Mouse (Mus musculus): ENCODE measurements at regions not wholly inside any gene's neighbourhood (a gene's known extent, or its start where the extent isn't known, plus 50 kb on each side); places are given as distances from the start of the nearest gene placed in this dataset.

- H3K27me3 ChIP-seq (ENCODE audit: insufficient read depth, poor library complexity, severe bottlenecking): no peaks in the 10 kb centered on the region
- H3K9me3 ChIP-seq: no peaks in the 10 kb centered on the region
- no peak for DNase-seq (ENCODE audit: low spot score)
- H3K36me3 ChIP-seq: no peaks in the 10 kb centered on the region
- WGBS: 92% methylated on average over 2 of the region's 2 CpGs
- H3K4me3 ChIP-seq: no peak overlapping the region
- no peak overlapping the region for H3K27ac ChIP-seq
- H3K4me1 ChIP-seq (replicated peaks): no peaks in the 10 kb centered on the region
Observed at GRCm38 (mm10) chr2:12614345-12614744, 195.1 kb upstream of the Mindy3 start.

DNA sequence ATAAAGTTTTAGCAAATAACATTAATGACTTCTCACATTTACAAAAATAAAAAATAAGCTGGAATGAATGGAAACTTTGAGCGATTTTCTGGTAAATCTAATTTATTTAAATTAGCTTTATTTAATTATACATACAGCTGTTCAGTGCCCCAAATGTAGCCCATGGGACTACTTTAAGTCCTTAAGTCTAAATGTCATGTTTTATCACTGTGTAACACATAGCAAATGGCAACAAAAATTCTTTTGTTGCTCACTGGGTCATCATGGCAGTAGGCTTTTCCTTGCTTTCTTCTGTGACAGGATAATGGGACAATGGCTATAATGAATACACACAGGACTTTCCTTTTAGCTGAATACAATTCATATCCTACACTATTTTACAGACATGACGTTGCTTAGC is 194.6 kb upstream of the Mindy3 start:
- Histone ChIP-seq H3K27me3 (ENCODE audit: insufficient read depth, poor library complexity, severe bottlenecking) (no peaks in the 10 kb centered on the region), H3K9me3 (no peaks in the 10 kb centered on the region), H3K4me1 (replicated peaks) (no peaks in the 10 kb centered on the region), H3K36me3 (no peaks in the 10 kb centered on the region), H3K4me3 (no peak overlapping the region), H3K27ac (no peak overlapping the region)
- DNase-seq (ENCODE audit: low spot score): no peak
- 77% methylated on average over 2 of the region's 2 CpGs for WGBS

- Histone ChIP-seq H3K27ac (no peak overlapping the region), H3K36me3 (no peaks in the 10 kb centered on the region), H3K4me1 (replicated peaks) (peaks cover 4% of the 10 kb centered on the region; the same call in 1 of the 2 replicates), H3K27me3 (ENCODE audit: insufficient read depth, poor library complexity, severe bottlenecking) (no peaks in the 10 kb centered on the region), H3K4me3 (no peak overlapping the region), H3K9me3 (no peaks in the 10 kb centered on the region)
- WGBS: 48% methylated on average over 2 of the region's 2 CpGs
- no peak for DNase-seq (ENCODE audit: low spot score)
Observed at GRCm38 (mm10) chr2:12582566-12582965, 163.3 kb upstream of the Mindy3 start.

DNA sequence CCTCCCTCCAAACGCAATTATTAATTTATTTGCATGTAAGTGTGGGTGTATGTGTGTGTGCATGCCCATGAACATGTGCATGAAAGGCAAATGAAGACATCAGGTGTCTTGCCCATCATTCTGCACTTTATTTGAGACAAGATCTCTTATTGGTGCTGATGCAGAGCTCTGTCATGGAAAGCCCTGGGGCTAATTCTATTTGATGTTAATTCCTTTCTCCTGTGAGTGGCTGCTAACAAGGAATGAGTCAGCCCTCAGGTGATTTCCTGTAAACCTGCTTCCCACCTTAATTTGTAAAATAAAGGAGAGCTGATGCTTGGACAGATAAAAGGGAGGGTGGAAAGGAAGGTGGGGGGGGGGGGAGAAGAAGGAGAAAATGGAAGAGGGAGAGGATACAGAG is 138.5 kb upstream of the Mindy3 start:
- H3K9me3 ChIP-seq: no peaks in the 10 kb centered on the region
- H3K27me3 ChIP-seq (ENCODE audit: insufficient read depth, poor library complexity, severe bottlenecking): no peaks in the 10 kb centered on the region
- no peaks in the 10 kb centered on the region for H3K36me3 ChIP-seq
- 61% methylated on average over 1 of the region's 1 CpGs for WGBS
- H3K4me1 ChIP-seq (replicated peaks): peaks cover 7% of the 10 kb centered on the region; the same call in 1 of the 2 replicates
- no peak overlapping the region for H3K27ac ChIP-seq
- no peak for DNase-seq (ENCODE audit: low spot score)
- no peak overlapping the region for H3K4me3 ChIP-seq

- 80% methylated on average over 5 of the region's 5 CpGs for WGBS
- Histone ChIP-seq H3K27ac (no peak overlapping the region), H3K9me3 (no peaks in the 10 kb centered on the region), H3K4me3 (no peak overlapping the region), H3K36me3 (no peaks in the 10 kb centered on the region), H3K4me1 (replicated peaks) (no peaks in the 10 kb centered on the region), H3K27me3 (ENCODE audit: insufficient read depth, poor library complexity, severe bottlenecking) (no peaks in the 10 kb centered on the region)
- DNase-seq (ENCODE audit: low spot score): no peak
Observed at GRCm38 (mm10) chr2:12522411-12522810, 103.1 kb upstream of the Mindy3 start.

DNA sequence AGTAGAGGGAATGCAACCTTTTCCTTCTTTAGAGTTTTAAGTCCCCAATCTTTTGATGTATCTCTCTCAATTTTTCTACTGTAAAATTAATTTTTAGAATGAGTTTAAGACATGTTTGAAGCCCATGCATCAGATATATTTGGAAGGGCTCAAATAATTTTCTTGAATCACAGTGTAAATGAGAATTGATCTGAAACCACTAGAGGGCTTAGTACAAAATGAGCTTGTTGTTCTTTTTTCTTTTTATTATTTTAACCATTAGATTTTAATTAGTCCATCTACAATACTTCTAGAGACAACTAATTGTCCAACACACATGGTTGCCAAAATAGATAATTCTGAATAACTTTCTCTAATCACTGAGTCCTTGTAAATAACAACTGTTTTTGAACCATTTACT is 102.5 kb upstream of the Mindy3 start:
- H3K27me3 ChIP-seq (ENCODE audit: insufficient read depth, poor library complexity, severe bottlenecking): no peaks in the 10 kb centered on the region
- H3K36me3 ChIP-seq: no peaks in the 10 kb centered on the region

DNA sequence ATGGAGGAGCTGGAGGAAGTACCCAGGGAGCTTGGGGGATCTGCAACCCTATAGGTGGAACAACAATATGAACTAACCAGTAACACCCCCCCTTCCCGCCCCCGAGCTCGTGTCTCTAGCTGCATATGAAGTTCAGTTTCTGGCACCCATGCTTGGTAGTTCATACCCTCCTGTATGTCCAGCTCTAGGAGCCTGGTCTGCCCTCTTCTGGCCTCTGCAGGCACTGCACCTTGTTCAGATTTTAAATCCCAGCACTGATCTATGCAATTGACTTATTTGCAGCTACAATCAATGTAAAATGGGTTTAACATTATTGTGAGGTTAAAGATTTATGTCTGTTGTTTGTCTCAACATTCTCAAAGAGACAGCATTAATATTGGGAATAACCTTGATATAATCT is 73.1 kb upstream of the Mindy3 start:
- Histone ChIP-seq H3K4me1 (replicated peaks) (no peaks in the 10 kb centered on the region), H3K36me3 (no peaks in the 10 kb centered on the region), H3K27me3 (ENCODE audit: insufficient read depth, poor library complexity, severe bottlenecking) (no peaks in the 10 kb centered on the region), H3K27ac (no peak overlapping the region), H3K4me3 (no peak overlapping the region), H3K9me3 (no peaks in the 10 kb centered on the region)
- WGBS: 85% methylated on average over 3 of the region's 3 CpGs
- DNase-seq (ENCODE audit: low spot score): peak; percentile 9

More for the DNA sequence above, 102.5 kb upstream of the Mindy3 start:
- H3K9me3 ChIP-seq: no peaks in the 10 kb centered on the region
- no peaks in the 10 kb centered on the region for H3K4me1 ChIP-seq (replicated peaks)
- no peak overlapping the region for H3K4me3 ChIP-seq
- H3K27ac ChIP-seq: no peak overlapping the region
- DNase-seq (ENCODE audit: low spot score): no peak

GRCm38 (mm10) chr2:12469440-12470339 is 50.4 kb upstream of the Mindy3 start:
- H3K27me3 ChIP-seq (ENCODE audit: insufficient read depth, poor library complexity, severe bottlenecking): no peaks in the 10 kb centered on the region
- 85% methylated on average over 7 of the region's 7 CpGs for WGBS
- no peaks in the 10 kb centered on the region for H3K9me3 ChIP-seq
- no peaks in the 10 kb centered on the region for H3K36me3 ChIP-seq
- no peak overlapping the region for H3K4me3 ChIP-seq
- H3K27ac ChIP-seq: no peak overlapping the region
- H3K4me1 ChIP-seq (replicated peaks): no peaks in the 10 kb centered on the region
- no peak for DNase-seq (ENCODE audit: low spot score)
